Mouse (Mus musculus) layer of hippocampus, adult 8-10 months (tissue): ENCODE data around the gene Pigyl. TPM values are rescaled to one million over a fixed set of nuclear protein-coding genes. Genes with fewer than 3 reads are reported as not detected.
"Not testable (repeated sequence)": the region's sequence is repeated elsewhere in the genome, so short reads cannot be mapped to it uniquely, and the experiment has no call there.

Experiments used
- DNase-seq, 2 experiments: peaks; one replicate each; pipeline ENCODE4 v3.0.0; 2022; ENCODE audit warnings: low spot score in 2 of 2
- total RNA-seq, 4 experiments: library from RNA; stranded (reverse); gene quantifications; 2 replicates each; pipeline ENCODE4 v1.2.4; 2022

Gene Pigyl
- total RNA-seq, 4 experiments from 2014 or later, result 37.1 to 47.5 (median 41.4) TPM

- no peak for DNase-seq
Observed at GRCm38 (mm10) chr9:22136765-22137547, 19.7 kb upstream of the Pigyl start.

GRCm38 (mm10) chr9:22138480-22138879, 18.2 kb upstream of the Pigyl start:
- peak in 1 of 2 experiments; percentile 26 for DNase-seq

- DNase-seq, result no peak
Observed at GRCm38 (mm10) chr9:22139746-22140145, 16.9 kb upstream of the Pigyl start.

GRCm38 (mm10) chr9:22143108-22144037, 13.3 kb upstream of the Pigyl start:
- peak; percentile 67 to 91 for DNase-seq

DNA sequence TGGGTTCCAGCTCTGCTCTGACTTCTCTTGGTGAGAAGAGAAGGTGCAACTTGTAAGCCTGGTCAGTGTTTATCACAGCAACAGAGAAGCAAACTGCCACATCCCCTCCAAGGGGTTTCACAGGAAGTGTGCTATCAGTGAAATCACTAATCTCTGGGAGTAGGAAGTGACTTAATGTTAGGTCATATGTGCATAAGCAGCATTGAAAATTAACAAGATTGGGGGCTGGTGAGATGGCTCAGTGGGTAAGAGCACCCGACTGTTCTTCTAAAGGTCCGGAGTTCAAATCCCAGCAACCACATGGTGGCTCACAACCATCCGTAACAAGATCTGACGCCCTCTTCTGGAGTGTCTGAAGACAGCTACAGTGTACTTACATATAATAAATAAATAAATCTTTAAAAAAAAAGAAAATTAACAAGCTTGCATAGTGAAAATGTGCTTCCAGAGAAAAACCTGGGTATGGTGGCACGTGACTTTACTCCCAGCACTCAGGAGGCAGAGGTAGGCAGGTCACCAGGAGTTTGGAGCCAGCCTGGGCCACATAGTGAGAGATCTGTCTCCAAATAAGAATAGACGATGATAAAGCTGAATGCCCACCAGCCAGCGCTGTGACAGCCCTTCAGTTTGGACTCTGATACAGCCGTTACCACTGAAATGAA, 12.2 kb upstream of the Pigyl start:
- no peak for DNase-seq

GRCm38 (mm10) chr9:22149426-22150248, 7.0 kb upstream of the Pigyl start:
- no peak for DNase-seq

DNA sequence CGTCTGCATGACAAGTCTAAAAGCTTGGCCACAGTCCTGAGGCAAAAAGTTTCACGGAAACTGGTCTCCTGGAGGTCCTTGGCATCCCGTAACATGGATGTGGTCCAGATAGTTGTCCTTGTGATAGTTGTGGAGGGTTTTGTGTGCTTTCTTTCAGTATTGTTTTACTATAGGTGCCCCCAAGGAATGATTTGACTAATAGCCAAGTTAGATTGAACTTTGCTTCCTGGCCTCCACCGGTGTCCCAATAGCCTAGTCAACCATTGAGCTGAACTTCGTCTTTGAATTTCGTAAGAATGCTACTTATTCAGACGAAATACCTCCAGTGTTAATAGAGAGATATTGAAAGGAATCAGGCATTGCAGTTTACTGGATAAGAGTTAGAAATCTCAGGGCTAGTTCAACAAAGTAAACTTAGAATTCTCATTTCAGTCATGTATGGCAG, 6.4 kb upstream of the Pigyl start:
- DNase-seq, result not testable (repeated sequence)

DNA sequence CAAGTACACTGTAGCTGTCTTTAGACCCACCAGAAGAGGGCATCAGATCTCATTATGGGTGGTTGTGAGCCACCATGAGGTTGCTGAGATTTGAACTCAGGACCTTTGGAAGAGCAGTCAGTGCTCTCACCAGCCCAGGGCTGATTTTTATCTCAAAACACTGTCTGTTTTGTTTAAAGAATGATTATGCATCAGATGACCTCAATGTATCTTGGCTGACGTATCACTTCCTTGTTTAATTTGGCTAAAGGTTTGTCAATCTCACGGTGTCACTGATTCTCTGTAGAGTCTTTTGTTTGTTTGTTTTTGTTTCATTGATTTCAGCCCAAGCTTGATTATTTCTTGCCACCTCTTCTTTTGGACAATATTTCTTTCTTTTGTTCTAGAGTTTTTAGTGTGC, 5.7 kb upstream of the Pigyl start:
- no peak for DNase-seq

DNA sequence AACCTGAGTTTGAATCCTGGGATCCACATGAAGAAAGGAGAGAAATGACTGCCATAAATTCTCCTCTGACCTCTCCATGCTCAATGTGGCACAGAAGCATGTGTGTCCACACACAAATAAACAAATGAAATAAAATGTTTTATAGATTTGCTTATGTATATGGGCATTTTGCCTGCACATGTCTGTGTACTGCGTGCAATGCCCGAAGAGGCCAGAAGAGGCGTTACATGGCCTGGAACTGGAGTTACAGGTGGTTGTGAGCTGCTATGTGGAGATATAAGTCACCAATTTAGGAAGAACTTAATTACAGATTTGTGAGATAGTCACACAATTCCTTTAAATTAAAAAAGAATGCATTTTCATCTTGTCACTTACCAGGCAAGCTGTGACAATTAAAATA, 2.8 kb upstream of the Pigyl start:
- no peak for DNase-seq

DNA sequence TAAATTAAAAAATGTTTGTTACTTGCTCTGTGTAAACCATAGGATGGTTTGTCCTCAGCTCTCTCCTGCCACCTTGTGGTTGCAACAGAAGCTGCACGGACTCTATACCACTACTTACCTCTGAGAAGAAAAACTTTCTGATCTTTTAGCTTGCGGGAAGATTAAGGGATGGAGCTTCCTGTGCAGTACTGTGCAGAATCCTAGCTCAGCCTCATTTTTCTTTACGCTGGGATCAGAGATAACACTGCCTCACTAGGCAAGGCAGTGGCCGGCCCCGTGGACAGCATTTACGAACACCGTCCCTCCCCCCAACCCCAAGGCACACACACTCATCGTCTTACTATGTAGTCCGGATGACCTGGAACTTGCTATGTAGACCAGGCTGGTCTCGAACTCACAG, 1.0 kb upstream of the Pigyl start:
- peak; percentile 48 to 69 for DNase-seq

DNA sequence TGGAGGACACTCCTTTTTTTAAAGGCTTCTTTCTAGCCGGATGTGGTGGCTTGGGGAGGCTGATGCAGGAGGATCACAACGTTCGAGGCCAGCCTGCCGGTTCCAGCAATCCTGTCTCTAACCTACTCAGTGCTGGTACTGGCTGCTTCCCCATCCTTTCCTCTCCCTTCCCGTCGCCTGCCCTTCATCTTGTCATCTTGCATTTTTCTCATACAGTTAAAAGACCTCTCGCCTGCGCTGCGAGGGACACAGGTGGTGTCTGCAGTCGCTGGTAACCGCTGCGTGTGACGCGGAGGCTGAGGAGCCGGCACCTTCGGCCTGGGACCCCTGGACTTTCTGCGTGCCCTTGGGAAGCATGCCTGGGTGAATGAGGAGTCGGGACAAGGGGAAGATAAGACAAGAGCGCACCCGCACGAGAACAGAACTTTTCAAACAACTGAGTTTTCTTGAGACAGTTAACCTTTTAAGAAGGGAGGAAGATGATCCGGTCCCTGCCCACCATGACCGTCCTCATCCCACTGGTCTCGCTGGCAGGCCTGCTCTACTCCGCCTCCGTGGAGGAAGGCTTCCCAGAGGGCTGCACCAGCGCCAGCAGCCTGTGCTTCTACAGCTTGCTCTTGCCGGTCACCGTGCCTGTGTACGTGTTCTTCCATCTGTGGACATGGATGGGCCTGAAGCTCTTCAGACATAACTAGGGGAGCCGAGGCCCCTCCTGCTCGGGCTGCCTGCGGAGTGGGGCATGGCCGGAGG, 1.0 kb downstream of the Pigyl start:
- peak in 1 of 2 experiments; percentile 15 for DNase-seq

DNA sequence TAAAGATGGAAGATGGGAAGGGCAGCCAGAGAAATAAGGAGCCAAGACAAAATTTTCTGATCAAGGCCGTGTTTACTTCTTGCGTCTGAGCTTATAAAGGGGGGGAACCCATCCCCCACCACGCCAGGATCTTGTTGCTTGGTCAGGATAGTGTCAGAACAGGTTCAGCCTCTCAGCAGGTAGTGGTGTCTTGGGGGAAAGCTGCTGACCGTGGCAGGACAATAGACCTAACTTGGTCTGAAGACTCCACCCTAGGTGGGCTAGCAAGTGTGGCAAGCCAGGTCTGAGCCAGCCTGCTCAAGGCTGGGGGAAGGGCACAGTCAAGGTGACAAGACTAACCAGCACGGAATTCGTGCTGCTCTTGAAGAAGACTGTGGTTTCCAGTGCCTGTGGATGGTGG, 4.7 kb downstream of the Pigyl start:
- DNase-seq, result no peak

DNA sequence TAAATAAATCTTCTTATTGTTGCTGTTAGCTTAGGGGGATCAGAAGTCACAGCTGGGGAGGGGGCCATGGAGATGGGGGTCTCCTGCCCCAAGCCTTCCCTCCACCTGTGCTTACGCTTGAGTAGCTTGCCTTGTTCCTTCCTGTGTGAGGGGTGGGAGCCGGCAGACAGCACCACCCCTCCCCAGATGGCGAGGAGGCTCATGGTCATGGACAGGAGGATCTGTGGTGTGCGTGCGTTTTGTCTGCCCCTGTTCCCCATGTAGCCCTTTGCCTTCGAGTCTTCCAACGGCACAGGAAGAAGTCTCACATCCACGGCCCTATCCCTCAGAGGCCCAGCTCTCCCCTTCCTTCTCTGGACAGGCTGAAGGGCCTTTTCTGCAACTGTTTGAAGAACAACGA, 5.7 kb downstream of the Pigyl start:
- DNase-seq, result no peak

DNA sequence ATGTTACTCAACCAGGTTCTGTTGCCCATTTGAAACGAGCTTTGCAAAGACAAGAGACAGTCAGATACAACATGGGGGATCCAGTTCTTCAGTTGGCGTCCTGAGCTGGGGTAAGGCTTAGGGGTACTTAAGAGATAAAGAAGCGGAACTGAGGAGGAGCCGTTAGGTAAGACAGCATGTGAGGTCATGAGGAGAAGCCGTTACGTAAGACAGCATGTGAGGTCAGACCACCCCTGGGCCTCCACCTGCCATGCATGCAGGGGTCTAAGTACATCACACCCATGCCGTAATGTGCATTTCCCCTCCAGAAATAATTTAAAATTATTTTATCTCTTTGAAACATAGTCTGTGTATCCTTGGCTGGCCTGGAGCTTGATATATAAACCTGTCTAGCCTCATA, 6.3 kb downstream of the Pigyl start:
- DNase-seq, result no peak

DNA sequence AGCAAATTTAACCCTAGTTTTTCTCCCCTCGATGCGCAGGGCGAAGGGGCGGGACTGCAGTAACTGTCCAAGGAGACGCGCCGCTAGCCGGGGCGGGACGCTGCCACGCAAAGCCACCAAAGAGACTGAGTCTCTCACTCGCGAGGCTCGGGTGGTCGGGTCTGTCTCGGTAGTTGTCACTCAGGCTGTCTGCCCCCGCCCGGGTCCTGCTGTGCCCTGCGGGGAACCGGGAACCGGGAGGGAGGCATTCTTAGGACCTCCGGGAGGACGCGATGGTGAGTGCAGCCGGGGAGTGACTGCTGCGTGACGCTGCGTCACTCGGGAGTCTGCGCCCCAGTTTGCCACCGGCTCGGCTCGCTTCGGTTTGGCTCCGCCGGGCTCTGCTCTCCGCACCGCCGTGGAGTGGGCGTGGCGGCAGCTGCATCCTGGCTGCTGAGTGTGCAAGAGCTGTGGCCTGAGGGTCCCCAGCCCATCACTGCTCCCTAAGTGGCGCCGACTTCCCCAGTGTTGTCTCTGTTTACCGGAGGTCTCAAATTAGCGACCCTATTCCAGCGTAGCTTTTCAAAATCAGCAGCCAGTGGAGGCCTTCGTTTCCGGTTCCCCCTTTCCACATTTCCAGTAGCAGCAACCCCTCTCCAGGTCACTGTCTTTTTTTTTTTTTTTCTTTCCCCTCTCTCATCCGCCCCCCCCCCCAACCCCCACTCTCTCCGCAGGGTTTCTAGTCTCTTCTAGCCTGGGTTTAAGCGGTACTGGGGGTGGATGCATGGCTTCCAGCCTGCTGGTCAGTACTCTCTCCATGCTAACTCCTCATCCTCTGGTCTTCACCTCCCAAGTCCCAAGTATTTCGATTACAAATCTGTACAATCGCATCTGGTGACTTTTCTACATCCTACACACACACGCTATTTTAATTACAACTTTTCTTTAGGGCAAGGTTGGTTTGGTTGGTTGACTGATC, 8.3 kb downstream of the Pigyl start:
- DNase-seq, result peak in 1 of 2 experiments; percentile 56

DNA sequence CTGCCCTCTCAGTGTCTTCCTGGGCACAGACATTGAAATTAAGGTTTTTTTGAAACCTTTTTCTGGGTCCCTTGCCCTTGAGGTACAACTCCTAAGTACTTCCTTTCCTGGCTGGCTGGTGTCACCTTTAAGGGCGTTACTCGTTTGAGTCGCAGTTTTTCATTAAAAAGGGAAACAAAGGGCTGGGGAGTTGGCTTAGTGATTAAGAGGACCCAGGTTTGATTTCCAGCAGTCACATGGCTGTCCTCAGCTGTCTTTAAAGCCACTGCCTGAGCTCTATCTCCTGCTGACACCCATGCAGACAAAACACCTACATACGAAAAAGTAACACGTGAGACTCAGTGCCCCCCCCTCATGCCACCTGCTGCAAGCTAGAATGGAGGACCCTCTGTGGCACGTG, 9.3 kb downstream of the Pigyl start:
- DNase-seq, result no peak

DNA sequence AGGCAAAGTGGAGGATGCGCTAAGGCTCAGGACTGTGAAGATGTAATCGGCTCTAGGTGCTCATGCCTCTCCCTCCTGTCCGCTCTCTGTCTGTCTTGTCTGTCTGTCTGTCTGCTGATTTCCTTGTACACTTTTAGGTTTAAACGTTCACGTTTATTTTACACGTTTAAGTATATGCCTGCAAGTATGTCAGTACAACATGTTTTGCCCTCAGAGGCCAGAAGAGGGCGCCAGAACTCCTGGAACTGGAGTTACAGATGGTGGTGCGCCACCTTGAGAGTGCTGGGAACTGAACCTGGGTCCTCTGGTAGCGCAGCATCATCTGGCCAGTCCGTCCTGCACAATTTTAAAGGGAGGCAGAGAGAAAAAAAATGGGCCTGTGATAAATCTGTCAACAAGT, 10.0 kb downstream of the Pigyl start:
- DNase-seq, result no peak

DNA sequence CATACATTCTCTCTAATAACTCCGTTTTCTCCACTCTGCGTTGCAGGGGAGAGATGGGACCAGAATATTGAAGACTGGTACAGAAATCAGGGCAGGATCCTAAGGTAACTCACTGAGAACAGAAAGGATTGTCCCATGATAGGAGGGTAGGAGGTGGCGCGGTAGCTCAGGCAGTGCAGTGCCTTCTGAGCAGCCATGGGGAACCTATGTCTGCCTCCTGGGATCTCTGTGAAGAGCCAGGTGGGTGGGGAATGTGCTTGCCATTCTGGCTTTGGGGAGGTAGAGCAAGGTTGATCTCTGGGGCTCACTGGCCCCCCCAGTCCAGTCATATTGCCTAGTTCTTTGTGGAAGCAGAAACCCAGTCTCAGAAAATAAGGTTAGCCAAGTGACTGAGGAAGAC, 11.1 kb downstream of the Pigyl start:
- no peak for DNase-seq

DNA sequence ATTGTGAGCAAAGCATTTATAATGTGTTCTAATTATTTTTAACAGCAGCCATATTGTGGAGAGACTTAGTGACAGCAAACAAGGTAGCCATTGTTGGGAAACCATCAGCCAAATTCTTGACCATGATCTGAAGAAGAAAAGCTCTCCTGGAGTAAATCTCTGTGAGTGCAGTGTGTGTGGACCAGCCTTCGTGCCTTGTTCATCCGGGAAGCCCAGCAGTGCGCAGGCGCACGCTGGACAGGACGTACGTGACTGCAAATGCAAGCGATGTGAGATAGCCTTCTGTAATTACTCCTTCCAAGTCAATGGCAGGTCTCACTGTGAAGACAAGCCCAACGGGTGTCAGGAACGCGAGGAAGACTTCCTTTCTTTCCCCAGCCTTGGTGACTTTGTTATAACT, 12.7 kb downstream of the Pigyl start:
- no peak for DNase-seq
